Mouse (Mus musculus): ENCODE measurements around the gene Sptb. TPM values are rescaled to one million over a fixed set of nuclear protein-coding genes. Genes with fewer than 3 reads are reported as not detected.

Sptb gene
- polyA plus RNA-seq (2012; ENCODE audit: low replicate concordance): 5.5 and 80.6 TPM in 2 replicates

GRCm38 (mm10) chr12:76710351-76711100 is at the start of gene Sptb:
Gene Sptb, minus strand, starts transcription at chr12:76710547.

DNA sequence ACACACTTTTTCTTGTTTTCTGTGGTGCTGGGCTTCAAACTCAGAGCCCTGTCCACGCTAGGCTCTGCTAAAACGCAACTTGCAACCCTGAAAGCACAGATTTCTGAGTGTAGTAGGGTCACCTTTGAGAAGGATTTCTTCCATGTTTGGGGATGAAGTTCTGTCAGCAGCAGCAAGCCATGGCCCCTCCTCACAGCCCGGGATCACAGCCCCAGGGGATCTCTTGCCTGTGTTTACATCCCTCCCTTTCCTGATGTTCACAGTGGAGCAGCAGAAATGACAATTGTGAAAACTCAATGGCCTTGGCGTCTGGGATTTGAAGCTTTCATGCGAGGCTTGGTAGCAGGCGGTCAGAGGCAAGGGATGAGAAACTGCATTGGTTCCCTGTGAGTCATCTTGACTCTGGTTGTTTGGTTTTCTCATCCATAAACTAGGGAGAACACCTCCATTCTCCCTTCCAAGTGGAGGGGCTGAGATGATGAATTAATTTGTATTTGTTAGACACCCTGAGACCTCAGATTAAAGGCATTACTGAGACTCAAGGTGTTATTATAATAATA is 179.7 kb downstream of the Sptb start, which contains the start of gene Plekhg3:
Gene Plekhg3 (plus strand): TSS at position 312 of the 560 bp plus-strand sequence.

Other genes starting within 250 kb of the Sptb start
- gene Plekhg3, start 179.7 kb downstream of the Sptb start, polyA plus RNA-seq (2012; ENCODE audit: low replicate concordance): 15.7 and 25.9 TPM in 2 replicates
- gene Churc1, start 55.0 kb upstream of the Sptb start, polyA plus RNA-seq (2012; ENCODE audit: low replicate concordance): 1.5 and 6.3 TPM in 2 replicates
- gene Fntb, start 55.0 kb upstream of the Sptb start, polyA plus RNA-seq (2012; ENCODE audit: low replicate concordance): 7.4 and 16.7 TPM in 2 replicates
- not detected in 2 replicates for gene Gpx2, start 85.0 kb upstream of the Sptb start, polyA plus RNA-seq (2012; ENCODE audit: low replicate concordance)
- 0.50 TPM in 1 of 2 replicates, not detected in the other for gene Rab15, start 112.4 kb upstream of the Sptb start, polyA plus RNA-seq (2012; ENCODE audit: low replicate concordance)

Data from hematopoietic multipotent progenitor cell, adult 10-12 weeks (in vitro differentiated cells).